Mouse (Mus musculus) heart, embryonic 16.5 days (tissue): ENCODE results near the gene Plekhj1. TPM values are rescaled to one million over a fixed set of nuclear protein-coding genes. Genes with fewer than 3 reads are reported as not detected.

Source experiments
- ATAC-seq: fragments of 200-750 bp; cut with Nextera tagmentation; replicated peaks from 2 replicates; pipeline ENCODE4 v1.8.0; 2017; ENCODE audit warnings: moderate number of reproducible peaks; ENCODE audit not compliant: insufficient read depth, low FRiP score; ENCODE audit errors: extremely low read depth
- H3K27ac ChIP-seq: fragments of 300-500 bp; sonication (generic); 2 replicates; pipeline ENCODE4 v1.5.1; 2014; ENCODE audit warnings: mild to moderate bottlenecking, low read length, control low read depth, moderate library complexity
- H3K27me3 ChIP-seq: fragments of 300-500 bp; sonication (generic); 2 replicates; pipeline ENCODE4 v1.6.1; 2014; ENCODE audit warnings: low read length, mixed read lengths; ENCODE audit not compliant: control insufficient read depth, insufficient read depth
- H3K36me3 ChIP-seq: fragments of 300-500 bp; sonication (generic); 2 replicates; pipeline ENCODE4 v1.6.1; 2014; ENCODE audit not compliant: control insufficient read depth, insufficient read depth
- H3K4me1 ChIP-seq: fragments of 300-500 bp; sonication (generic); 2 replicates; pipeline ENCODE4 v1.6.1; 2014; ENCODE audit warnings: low read length, mixed read lengths; ENCODE audit not compliant: control insufficient read depth, insufficient read depth
- H3K4me2 ChIP-seq: fragments of 300-500 bp; sonication (generic); 2 replicates; pipeline ENCODE4 v1.6.1; 2014; ENCODE audit warnings: low read depth, mild to moderate bottlenecking, control low read depth, low read length
- H3K4me3 ChIP-seq: fragments of 300-500 bp; sonication (generic); 2 replicates; pipeline ENCODE4 v1.5.1; 2014; ENCODE audit warnings: mild to moderate bottlenecking, control low read depth, low read length
- H3K9ac ChIP-seq: fragments of 300-500 bp; sonication (generic); 2 replicates; pipeline ENCODE4 v1.6.1; 2014; ENCODE audit warnings: low read length, control low read depth
- H3K9me3 ChIP-seq: fragments of 300-500 bp; sonication (generic); replicated peaks from 2 replicates; pipeline ENCODE4 v1.6.1; 2016; ENCODE audit warnings: low read length; ENCODE audit not compliant: control insufficient read depth
- WGBS: fragments of 180-500 bp; shearing (Covaris S2); extraction: QIAGEN DNeasy Blood & Tissue Kit; methylation state at CpG from one replicate; pipeline ENCODE4 v1.1.7; 2014; 5-methylcytosine and 5-hydroxymethylcytosine counted together
- polyA plus RNA-seq: library from polyadenylated mRNA; unstranded; fragments of >200 nt; fragmentation: Nextera tagmentation; extraction: Ambion mirVana; gene quantifications from 2 replicates; pipeline ENCODE4 v1.2.1, GENCODE M21; 2015

The Plekhj1 gene
- polyA plus RNA-seq: 79.4 and 83.3 TPM in 2 replicates

- Histone ChIP-seq H3K9me3 (no peaks in the 10 kb centered on the region), H3K4me1 (peaks cover 17% of the 10 kb centered on the region), H3K4me2 (peak within 1 kb of the TSS; percentile 86), H3K4me3 (peak within 1 kb of the TSS; percentile 82), H3K27ac (peak within 1 kb of the TSS; percentile 91), H3K27me3 (no peaks in the 10 kb centered on the region), H3K9ac (peak within 1 kb of the TSS; percentile 92), H3K36me3 (peaks cover 51% of the 10 kb centered on the region)
- WGBS: under 1% methylated on average over 99 of the region's 104 CpGs
- ATAC-seq: peak; percentile 93
Measured at GRCm38 (mm10) chr10:80798150-80799006, at the start of gene Plekhj1, which contains the start of gene Sf3a2. Gene Plekhj1, minus strand, starts transcription at chr10:80798626. Gene Sf3a2, plus strand, starts transcription at chr10:80798198.

GRCm38 (mm10) chr10:80845732-80846131, 47.3 kb upstream of the Plekhj1 start:
- Histone ChIP-seq H3K27ac (no peak overlapping the region), H3K4me1 (peaks cover 14% of the 10 kb centered on the region), H3K36me3 (no peaks in the 10 kb centered on the region), H3K9ac (no peak overlapping the region), H3K9me3 (no peaks in the 10 kb centered on the region), H3K4me3 (no peak overlapping the region), H3K4me2 (no peak overlapping the region), H3K27me3 (peaks cover 26% of the 10 kb centered on the region)
- 69% methylated on average over 12 of the region's 12 CpGs for WGBS
- no peak for ATAC-seq

- Histone ChIP-seq H3K4me3 (no peak overlapping the region), H3K9ac (no peak overlapping the region), H3K36me3 (no peaks in the 10 kb centered on the region), H3K27me3 (peaks cover 26% of the 10 kb centered on the region), H3K9me3 (no peaks in the 10 kb centered on the region), H3K4me2 (no peak overlapping the region), H3K27ac (no peak overlapping the region), H3K4me1 (peaks cover 14% of the 10 kb centered on the region)
- ATAC-seq: no peak
- WGBS: 47% methylated on average over 8 of the region's 8 CpGs
Measured at GRCm38 (mm10) chr10:80845055-80845693, 46.7 kb upstream of the Plekhj1 start.

- H3K36me3 ChIP-seq: no peaks in the 10 kb centered on the region
- H3K9me3 ChIP-seq: no peaks in the 10 kb centered on the region
- peak within 1 kb of the TSS; percentile 54 for H3K4me3 ChIP-seq
- H3K4me2 ChIP-seq: peak within 1 kb of the TSS; percentile 79
- peaks cover 26% of the 10 kb centered on the region for H3K27me3 ChIP-seq
- H3K27ac ChIP-seq: no peak within 1 kb of the TSS
- WGBS: 6% methylated on average over 48 of the region's 51 CpGs
- H3K4me1 ChIP-seq: peaks cover 12% of the 10 kb centered on the region
- peak within 1 kb of the TSS; percentile 57 for H3K9ac ChIP-seq
- no peak for ATAC-seq
Measured at GRCm38 (mm10) chr10:80843931-80844547, 45.6 kb upstream of the Plekhj1 start, which contains the start of gene Lingo3. Gene Lingo3, minus strand, starts transcription at chr10:80844039.

GRCm38 (mm10) chr10:80843087-80843930, 44.9 kb upstream of the Plekhj1 start:
- H3K9me3 ChIP-seq: no peaks in the 10 kb centered on the region
- H3K27me3 ChIP-seq: peaks cover 26% of the 10 kb centered on the region
- peak overlapping the region; percentile 57 for H3K9ac ChIP-seq
- H3K4me1 ChIP-seq: peaks cover 7% of the 10 kb centered on the region
- WGBS: 10% methylated on average over 32 of the region's 32 CpGs
- no peak for ATAC-seq
- H3K27ac ChIP-seq: no peak overlapping the region
- H3K4me2 ChIP-seq: peak overlapping the region; percentile 79
- no peaks in the 10 kb centered on the region for H3K36me3 ChIP-seq
- peak overlapping the region; percentile 54 for H3K4me3 ChIP-seq

- H3K27me3 ChIP-seq: peaks cover 26% of the 10 kb centered on the region
- no peaks in the 10 kb centered on the region for H3K9me3 ChIP-seq
- H3K9ac ChIP-seq: no peak overlapping the region
- H3K4me2 ChIP-seq: no peak overlapping the region
- 80% methylated on average over 15 of the region's 15 CpGs for WGBS
- H3K27ac ChIP-seq: no peak overlapping the region
- no peak overlapping the region for H3K4me3 ChIP-seq
- peaks cover 14% of the 10 kb centered on the region for H3K4me1 ChIP-seq
- no peaks in the 10 kb centered on the region for H3K36me3 ChIP-seq
- no peak for ATAC-seq
Measured at GRCm38 (mm10) chr10:80842334-80842733, 43.9 kb upstream of the Plekhj1 start.

GRCm38 (mm10) chr10:80841685-80842084, 43.3 kb upstream of the Plekhj1 start:
- H3K4me3 ChIP-seq: no peak overlapping the region
- H3K27me3 ChIP-seq: peaks cover 26% of the 10 kb centered on the region
- 86% methylated on average over 2 of the region's 2 CpGs for WGBS
- no peak overlapping the region for H3K9ac ChIP-seq
- H3K4me1 ChIP-seq: peaks cover 20% of the 10 kb centered on the region
- no peaks in the 10 kb centered on the region for H3K9me3 ChIP-seq
- no peak overlapping the region for H3K4me2 ChIP-seq
- H3K27ac ChIP-seq: no peak overlapping the region
- no peaks in the 10 kb centered on the region for H3K36me3 ChIP-seq
- no peak for ATAC-seq

GRCm38 (mm10) chr10:80839848-80840247, 41.4 kb upstream of the Plekhj1 start:
- peaks cover 22% of the 10 kb centered on the region for H3K4me1 ChIP-seq
- no peak overlapping the region for H3K27ac ChIP-seq
- H3K9ac ChIP-seq: no peak overlapping the region
- no peak overlapping the region for H3K4me3 ChIP-seq
- H3K27me3 ChIP-seq: peaks cover 43% of the 10 kb centered on the region
- no peaks in the 10 kb centered on the region for H3K9me3 ChIP-seq
- ATAC-seq: no peak
- 64% methylated on average over 6 of the region's 6 CpGs for WGBS
- no peak overlapping the region for H3K4me2 ChIP-seq
- H3K36me3 ChIP-seq: no peaks in the 10 kb centered on the region
